Mouse (Mus musculus): Measurements from ENCODE around the gene Pcgf2. TPM values are rescaled to one million over a fixed set of nuclear protein-coding genes. Genes with fewer than 3 reads are reported as not detected.
"Not testable (repeated sequence)": the region's sequence is repeated elsewhere in the genome, so short reads cannot be mapped to it uniquely, and the experiment has no call there.

The Pcgf2 gene
- total RNA-seq, 2 experiments from 2014 or later: 21.4 to 21.7 TPM

DNA sequence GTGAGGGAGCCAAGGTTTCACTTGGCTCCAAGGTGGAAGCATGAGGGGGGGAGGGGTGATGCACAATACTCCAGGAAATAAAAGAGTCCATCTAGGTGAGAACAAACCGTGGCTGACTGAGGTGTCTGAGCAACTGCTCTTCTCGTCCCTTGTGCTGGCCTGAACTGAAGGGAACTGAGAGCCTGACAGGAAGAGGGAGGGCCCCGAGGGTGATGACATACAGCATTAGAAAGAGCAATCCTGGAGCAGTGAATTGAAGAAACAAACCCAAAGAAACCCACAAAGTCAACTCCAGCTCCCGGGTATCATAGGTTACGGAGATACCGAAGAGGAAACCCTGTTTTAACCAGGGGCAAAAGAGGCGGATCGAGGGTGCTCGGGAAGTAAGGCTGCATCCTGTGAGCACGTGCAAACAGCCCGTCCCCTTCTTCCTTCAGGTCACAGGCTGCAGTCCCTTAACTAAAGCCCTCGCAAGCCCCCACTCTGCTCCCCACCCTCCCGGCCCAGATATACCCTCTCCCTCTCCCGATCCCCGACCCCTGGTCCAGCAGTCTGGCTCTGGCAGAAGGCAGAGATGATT lies 18.1 kb upstream of the Pcgf2 start:
- DNase-seq: no peak
- intact Hi-C loops (cut with DNase I): no loop called here

DNA sequence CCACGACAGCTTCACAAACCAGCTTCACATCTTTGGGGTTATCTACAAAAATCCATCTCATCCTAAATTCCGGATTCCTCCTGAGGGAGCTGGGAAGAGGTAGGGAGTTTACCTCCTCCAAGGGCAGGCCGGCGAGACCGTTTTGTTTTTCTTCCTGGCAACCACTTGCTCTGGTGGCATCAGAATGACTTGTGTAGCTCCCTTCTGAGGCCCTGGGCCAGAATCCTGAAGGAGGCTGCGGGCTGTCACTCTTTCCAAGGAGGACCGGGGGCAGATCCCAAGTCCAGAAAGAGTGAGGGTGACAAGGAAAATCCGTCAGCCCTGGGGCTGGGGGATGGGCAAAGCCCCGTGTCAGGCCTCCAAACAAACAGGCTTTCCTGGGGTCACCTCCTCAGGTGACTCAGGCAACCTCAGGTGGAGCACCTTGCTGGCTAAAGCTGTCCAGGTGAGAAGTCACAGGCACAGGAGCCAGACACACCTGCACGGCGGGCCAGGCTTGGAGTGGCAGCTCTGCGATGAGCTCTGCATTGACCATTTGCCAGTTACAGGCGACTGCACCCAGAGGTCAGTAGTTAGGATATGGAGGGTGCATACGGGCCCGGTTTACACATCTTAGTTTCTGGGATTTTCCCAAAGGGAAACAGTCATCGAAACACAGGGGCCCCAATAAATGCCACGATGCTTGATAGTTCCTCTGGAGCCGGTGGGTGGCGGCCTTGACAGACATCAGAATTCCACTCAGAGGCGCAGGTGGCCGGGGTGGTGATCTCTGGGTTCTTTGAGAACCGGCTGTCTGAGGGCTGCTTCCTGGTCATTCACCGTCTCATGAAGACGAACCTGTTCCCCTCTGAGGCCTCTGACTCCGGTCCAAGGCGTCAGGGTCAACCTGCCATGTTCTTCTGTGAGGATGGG lies 17.3 kb upstream of the Pcgf2 start:
- DNase-seq: no peak
- intact Hi-C loops (cut with DNase I): no loop called here

DNA sequence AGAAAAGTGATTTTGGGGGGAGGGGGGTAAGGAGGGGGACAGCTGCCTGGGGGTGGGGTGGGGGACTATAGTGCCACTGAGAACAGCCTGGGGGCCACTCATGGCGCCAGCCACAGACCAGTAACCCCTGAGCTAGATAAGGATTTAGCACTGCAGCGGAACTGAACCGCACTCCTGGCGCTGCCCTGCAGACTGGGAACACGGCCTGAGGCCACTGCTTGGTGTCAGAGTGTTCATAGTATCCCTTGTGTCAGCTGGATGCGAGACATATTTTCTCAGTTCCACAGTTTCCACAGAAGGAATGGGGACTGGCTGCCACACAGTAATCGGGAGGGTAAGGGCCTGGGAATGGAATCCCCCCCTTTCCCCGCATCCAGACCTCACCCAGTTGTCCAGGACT lies 15.7 kb upstream of the Pcgf2 start:
- no peak for DNase-seq
- intact Hi-C loops (cut with DNase I): no loop called here

DNA sequence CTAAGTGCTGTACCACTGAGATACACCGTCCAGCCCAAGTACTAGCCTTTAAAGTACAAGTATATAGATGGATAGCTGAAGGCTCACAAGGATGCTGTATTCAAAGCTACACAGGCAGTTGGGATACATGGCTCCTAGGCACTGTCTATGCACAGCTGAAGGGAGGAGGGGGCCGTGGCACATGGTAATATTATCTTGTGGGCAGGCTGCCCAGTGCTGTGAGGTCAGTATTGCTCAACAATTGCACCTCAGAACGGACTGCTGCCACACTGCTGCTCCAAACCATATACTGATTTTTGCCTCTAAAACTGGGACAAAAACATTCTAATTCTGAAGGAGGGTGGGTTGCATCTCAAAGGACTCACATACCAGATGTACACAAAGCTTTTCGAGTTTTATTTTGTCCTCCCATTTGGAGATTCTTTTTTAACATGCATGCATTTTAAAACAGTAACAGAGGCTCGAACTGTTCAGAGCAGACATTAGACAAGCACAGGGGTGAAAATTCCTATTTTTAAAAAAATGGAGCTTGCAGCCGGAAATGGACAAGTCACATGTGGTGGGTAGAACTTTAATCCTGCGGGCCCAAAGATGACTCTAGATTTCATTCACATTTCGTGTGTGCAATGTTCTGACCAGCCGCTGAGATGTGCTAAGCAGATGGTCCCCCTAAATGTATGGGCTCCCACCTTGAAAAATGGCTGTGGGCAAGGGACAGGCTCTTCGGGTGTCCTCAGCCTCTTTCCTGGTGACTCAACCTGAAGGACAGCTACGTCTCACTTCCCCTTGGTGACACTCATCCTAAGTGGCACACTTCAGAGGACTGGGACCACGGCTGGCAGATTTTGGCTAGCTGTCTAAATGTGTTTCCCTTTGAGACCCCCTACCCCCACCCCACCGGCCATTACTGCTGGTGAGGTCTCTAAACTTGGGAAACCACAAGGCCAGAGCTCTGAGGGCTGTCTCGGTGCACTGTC lies 14.8 kb upstream of the Pcgf2 start:
- DNase-seq: peak; percentile 41 to 51
- intact Hi-C loops (cut with DNase I): no loop called here

DNA sequence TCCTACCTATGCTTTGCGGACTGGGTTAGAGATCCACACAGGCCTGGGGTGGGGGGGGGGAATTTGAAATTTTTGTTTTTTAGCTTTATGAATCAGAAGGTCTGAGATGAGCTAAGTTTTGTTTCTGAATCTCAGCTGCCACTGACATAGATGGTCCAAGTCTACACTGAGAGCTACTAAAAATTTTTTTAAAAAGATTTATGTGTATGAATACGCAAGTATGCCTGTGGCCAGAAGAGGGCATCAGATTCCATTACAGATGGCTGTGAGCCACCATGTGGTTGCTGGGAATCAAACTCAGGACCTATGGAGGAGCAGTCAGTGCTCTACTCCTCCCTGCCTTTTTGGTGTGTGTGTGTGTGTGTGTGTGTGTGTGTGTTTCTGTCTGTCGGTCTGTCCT lies 14.1 kb upstream of the Pcgf2 start:
- intact Hi-C loops (cut with DNase I): no loop called here
- no peak for DNase-seq

DNA sequence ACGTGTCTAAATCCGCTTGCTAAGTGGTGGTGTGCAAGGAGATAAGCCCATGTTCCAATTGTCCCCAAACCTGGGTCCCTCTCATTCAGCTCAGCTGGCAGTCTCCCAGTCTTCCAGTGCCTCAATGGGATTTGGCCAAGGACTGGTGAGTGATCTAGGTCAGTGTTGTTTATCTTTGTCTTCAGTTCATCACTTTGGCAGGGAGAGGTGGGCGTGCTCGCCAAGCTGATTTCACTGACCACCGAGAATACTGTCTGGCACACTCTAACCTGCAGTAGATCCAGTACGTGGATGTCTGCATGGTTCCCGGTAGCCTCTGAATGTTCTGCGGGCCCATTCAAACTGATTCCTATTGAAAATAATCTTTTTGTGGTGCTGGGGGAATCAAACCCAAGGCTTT lies 13.6 kb upstream of the Pcgf2 start:
- peak; percentile 41 to 51 for DNase-seq
- intact Hi-C loops (cut with DNase I): no loop called here

DNA sequence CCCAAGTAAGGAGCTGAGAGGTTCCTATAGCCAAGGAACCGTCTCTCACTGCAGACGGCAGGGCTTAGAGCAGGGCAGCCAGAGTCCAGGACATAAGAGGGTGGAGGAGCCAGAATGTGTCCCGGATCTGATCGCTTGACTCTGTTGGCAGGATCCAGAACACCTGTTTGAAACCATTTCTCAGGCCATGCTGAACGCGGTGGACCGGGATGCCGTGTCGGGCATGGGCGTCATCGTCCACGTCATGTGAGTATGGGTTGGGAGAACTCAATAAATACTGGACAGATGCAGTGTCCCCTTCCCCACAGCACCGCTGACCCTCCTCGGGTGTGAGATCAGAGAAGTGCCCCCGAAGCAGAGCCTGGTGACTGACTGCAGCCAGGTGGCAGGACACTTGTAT lies 12.0 kb upstream of the Pcgf2 start:
- intact Hi-C loops (cut with DNase I): no loop called here
- no peak for DNase-seq

DNA sequence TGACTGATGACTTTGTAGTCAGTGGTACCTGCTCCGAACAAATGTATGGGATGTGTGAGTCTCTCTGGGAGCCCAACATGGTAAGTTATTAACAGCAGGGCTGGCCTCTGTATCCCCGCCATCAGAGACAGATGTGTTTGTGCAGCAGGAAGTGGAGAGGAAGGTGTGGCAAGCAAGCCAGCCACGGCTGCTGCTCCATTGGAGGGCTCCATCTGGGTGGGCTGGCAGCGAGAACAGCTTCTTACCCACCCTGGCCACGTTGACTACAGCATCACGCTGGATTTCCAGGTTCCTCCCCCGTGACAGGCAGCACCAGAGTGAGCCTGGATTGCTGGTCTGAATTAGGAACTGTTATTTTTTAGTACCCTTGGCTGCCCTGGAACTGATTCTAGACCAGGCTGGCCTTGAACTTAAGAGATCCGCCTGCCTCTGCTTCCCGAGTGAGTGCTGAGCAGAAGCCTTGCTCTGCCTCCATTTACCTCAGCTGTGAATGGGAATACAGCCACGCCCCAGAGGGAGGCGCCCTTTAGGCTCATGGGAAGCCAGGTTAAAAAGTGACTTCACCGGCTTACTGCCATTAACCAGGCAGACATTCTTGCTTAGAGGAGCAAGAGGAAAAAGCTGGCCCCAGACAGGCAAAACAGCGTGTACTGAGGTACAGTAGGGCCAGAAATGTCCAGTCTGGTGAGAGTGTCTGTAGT lies 11.1 kb upstream of the Pcgf2 start:
- no peak for DNase-seq
- intact Hi-C loops (cut with DNase I): no loop called here

DNA sequence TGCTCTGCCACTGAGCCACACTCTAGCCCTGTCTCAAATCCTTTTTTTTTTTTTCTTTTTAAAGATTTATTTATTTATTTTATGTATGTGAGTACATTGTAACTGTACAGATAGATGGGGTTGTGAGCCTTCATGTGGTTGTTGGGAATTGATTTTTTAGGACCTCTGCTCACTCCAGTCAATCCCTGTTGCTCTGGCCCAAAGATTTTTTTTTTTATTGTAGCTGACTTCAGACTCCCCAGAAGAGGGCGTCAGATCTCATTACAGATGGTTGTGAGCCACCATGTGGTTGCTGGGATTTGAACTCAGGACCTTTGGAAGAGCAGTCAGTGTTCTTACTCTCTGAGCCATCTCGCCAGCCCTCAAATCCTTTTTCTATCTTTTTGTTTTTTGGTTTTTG lies 9.8 kb upstream of the Pcgf2 start:
- intact Hi-C loops (cut with DNase I); DNase-seq: not testable (repeated sequence)

DNA sequence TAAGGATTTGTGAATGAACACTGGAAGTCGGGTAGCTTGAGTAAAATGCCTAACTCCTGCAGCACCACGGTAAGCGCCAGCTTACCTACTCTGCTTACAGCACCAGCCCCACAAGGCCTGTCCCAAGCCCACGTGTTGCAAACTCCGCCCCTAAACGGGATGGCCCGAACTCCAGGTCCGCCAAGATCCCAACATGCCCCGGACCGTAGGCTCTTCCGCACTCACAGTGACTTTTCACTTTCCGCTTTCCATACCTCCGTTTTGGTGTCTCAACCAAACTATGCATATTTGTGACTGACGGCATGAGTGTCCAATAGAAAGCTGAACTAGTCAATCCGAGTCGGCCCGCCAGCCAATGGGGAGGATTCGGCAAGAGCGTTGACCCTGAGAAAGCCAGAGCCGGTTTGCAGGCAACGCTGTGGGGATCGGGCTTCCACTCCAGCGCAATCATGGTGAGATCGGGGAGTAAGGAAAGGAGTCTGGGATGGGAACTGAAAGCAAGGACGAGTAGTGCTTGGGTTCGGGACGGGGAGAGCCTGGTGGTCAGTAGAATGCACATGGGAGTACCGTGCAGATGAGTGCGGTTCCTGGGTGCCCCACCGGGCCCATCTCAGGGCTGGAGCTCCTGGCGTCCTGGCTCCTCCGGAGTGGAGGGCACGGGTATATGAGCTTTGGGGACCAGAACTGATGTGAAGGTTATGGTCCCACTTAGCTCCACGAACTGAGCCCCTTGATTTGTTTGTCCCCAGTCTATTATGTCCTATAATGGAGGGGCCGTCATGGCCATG lies 2.9 kb upstream of the Pcgf2 start, which contains the start of gene Psmb3:
Gene Psmb3, plus strand, starts transcription at position 361 of the 788 bp plus-strand sequence.
- intact Hi-C loops (cut with DNase I): loop anchor here (1.0 to 5.0 kb wide), 2 partner anchors 41 to 179 kb away; partner anchors contain the start of genes Fbxo47 and Pip4k2b
- DNase-seq: peak; percentile 100

DNA sequence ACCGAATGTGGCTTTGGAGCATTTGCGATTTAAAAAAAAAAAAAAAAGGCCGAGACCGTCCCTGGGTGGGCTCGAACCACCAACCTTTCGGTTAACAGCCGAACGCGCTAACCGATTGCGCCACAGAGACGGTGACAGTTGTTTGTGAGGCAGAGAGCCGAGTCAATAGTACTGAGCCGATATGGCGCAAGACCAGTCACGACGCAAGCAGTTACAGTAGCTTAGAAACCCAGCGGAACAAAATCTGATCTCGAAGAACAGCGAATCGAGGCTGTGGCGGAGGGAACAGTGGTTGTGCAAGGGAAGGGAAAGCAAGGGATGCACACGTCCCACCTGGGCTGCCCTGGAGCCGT lies 2.1 kb upstream of the Pcgf2 start:
- DNase-seq: peak; percentile 93 to 95
- intact Hi-C loops (cut with DNase I): loop anchor here (5.0 kb wide), 1 partner anchor 180 kb away; the partner anchor contains the start of gene Fbxo47

DNA sequence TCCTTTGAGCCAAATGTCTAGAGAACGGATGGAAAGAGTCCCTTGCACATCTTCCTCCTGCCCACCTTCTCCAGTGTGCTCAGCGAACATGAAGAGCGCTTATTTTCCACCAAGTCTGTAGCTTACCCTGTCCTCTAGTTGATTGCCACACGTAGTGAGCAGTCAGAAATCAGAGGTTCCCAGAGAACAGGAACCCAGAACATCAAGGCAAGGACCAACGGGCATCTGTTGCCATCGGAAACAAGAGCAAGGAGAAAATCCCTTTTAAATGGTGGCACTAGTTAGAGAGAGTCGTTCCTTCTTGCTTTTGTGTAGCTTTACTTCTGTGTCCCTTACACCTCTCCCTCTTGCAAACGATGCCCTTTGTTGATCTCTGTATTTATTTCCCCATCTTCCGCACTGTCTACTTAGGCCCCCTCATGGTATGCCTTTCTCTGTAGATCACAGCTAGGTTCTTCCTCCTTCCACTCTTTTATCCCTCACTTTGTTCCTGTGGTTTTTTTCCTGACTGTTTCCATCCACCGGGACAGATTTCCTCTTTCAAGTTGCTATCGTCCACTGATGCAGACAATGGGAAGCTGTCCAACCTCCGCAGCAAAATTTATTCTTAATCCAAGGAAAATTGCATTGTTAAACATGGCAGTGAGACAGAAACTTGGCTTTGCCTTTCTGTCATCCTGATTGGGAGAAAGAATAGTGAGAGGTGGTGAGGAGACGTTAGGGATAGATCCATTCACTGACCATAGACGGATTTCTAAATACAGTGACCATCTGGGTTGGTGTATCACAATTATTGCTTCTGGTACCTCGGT lies 1.5 kb upstream of the Pcgf2 start:
- intact Hi-C loops (cut with DNase I): loop anchor here (5.0 kb wide), 1 partner anchor 181 kb away; the partner anchor contains the start of gene Fbxo47
- no peak for DNase-seq

DNA sequence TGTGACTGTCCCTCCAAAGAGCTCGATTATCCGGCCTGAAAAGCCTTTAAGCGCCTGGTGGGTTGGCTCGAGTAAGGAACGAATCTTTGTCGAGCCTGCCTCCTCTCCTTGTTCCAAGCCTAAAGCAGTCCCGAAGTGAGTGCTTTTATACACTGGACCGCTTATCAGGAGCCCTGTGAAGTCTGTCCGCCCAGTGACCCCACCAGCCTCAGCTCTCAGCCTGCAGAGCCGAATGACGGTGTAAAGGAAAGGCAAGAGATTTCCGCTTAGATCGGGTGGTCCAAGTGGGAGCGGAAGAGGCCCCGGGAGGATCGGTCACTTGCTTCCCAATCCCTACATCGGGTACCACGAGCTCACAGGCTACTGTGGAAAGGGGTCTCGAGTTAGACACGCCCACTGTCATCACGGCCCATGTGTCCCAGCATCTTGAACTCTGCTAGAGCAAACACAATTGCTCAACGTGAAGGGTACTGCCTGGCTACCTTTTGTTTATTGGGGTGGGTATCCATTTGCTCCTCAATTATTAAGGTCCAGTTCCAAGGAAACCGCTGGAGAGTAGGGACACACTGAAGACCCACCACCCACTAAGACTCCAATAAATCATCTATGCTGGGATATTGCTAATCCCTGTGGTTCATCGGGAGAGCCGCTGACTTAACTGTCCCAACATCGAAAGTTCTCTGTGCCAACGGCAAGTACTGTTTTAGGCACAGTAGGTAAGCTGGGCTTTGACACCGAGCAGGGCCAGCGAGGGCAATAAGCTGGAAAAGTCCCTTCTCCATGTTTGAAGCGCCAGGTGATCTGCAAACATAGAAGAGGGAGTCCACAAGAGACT lies 666 bp upstream of the Pcgf2 start:
- DNase-seq: peak in 1 of 2 experiments; percentile 68
- intact Hi-C loops (cut with DNase I): loop anchor here (5.0 kb wide), 1 partner anchor 181 kb away; the partner anchor contains the start of gene Fbxo47

DNA sequence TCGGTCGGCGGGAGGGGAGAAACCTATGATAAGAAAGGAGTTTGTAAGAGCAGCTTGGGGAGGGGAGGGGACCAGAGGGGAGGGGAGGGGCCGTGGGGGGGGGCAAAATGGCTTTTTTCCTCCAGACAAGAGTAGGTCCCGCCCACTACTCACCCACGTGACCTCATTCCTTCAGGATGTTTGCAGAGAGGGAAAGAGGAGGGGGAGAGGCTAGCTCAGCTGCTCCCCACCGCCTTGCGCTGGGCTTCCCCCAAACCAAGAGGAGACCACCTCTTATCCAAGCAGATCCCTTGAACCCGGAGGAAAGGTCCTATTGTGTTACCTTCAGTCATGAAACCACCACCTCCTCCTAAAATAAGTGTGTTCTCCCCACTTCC lies 683 bp downstream of the Pcgf2 start:
- intact Hi-C loops (cut with DNase I): loop anchor here (5.0 kb wide), 2 partner anchors 37 to 183 kb away; partner anchors contain the start of genes Fbxo47 and Mllt6
- DNase-seq: peak; percentile 90 to 91

DNA sequence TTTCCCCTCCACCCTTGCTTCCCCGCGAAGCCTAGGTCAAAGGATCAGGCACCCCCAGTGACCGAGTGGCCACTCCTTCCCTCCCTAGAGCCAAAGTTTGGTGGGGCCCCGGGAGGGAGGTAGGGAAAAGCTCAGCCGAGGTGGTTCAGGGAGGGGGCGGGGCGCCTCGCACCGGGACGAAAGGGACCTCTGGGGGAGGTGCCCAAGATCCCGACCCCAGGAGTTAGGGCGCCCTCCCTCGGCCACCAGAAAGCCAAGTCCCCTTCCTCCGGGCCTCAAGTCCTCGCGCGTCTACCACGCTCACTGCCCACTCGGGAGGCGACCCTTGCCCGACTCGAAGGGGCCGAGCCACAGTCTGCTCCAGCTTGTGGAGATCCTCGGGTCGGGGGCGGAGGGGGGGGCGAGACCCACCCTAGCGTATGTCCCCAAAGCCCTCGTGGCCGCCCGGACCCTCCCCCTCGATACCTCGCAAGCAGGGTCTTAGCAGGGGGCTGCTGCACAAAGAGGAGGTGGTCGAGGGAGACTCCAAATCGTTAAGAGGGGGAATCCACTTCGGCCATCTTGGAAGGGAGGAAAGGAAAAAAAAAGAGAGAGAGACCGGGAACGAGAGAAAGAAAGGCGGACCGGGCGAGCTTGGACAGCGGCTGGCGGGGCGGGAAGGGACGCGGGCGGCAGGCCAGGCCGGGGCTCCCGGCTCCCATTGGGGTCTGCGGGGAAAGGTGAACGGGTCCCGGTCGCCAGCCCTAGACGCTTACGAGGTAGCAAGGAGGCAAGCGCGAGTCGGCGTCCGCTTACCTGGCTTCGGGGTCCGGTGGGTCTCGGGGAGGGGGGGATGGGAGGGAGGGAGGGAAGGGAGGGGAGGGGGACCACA lies 1.3 kb downstream of the Pcgf2 start:
- DNase-seq: peak; percentile 84 to 86
- intact Hi-C loops (cut with DNase I): loop anchor here (5.0 kb wide), 1 partner anchor 37 kb away; the partner anchor contains the start of gene Mllt6

DNA sequence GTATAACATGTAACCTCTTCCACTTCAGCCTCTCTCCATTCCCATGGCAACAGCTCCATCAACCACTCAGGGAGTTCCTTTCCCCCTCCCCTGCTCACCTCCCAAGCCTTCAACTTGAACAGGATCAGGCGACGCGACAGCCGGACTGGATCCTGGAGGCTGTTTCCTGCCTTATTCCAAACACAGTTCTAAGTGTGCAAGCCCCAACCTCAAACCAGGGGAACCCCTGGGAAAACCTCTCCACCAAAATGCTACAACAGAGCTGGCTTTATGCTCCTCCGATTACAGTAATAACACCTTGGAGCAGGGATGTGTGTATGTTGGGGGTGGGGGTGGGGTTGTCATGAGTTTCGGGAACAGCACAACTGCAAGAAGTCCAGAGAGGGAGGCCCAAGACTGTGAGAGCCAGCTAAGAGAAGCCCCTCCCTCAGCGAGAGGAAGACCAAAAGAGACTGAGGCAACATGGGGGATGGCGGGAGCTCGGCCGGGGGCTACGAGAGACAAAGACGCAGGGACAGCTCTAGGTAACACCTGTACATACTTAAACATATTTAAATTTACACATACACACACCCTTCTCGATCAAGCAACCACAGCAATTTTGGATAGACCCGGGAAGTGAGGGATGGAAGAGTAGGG lies 2.3 kb downstream of the Pcgf2 start:
- DNase-seq: peak in 1 of 2 experiments; percentile 23

More for the DNA sequence above, 2.3 kb downstream of the Pcgf2 start:
- intact Hi-C loops (cut with DNase I): loop anchor here (5.0 kb wide), 1 partner anchor 36 kb away; the partner anchor contains the start of gene Mllt6

Measured in heart, postnatal 10 days (tissue).